Mouse (Mus musculus): ENCODE data around the gene Guca2b. TPM values are rescaled to one million over a fixed set of nuclear protein-coding genes. Genes with fewer than 3 reads are reported as not detected.

Guca2b gene
- not detected in 2 replicates for polyA plus RNA-seq (2014; fragmentation: Nextera tagmentation; extraction: Ambion mirVana)

- Histone ChIP-seq H3K27me3 (ENCODE audit: control insufficient read depth, insufficient read depth, low read length) (no peaks in the 10 kb centered on the region), H3K27ac (ENCODE audit: low read depth, low read length) (no peak within 1 kb of the TSS), H3K9me3 (ENCODE audit: control insufficient read depth, low read length) (no peaks in the 10 kb centered on the region), H3K36me3 (ENCODE audit: control insufficient read depth, insufficient read depth, low read length) (no peaks in the 10 kb centered on the region), H3K4me3 (ENCODE audit: low read depth, low read length) (no peak within 1 kb of the TSS), H3K4me2 (replicated peaks; ENCODE audit: low read depth, low read length) (no peak within 1 kb of the TSS), H3K4me1 (replicated peaks; ENCODE audit: control insufficient read depth, insufficient read depth, low read length) (no peaks in the 10 kb centered on the region), H3K9ac (ENCODE audit: low read depth, low read length) (no peak within 1 kb of the TSS)
- WGBS, result 74% methylated on average over 4 of the region's 4 CpGs
- DNase-seq (ENCODE audit: low spot score), result no peak
- no peak for ATAC-seq (ENCODE audit: low FRiP score)
These were observed at the start of gene Guca2b for GRCm38 (mm10) chr4:119658731-119659130. TSS of gene Guca2b (minus strand) at chr4:119658954.

DNA sequence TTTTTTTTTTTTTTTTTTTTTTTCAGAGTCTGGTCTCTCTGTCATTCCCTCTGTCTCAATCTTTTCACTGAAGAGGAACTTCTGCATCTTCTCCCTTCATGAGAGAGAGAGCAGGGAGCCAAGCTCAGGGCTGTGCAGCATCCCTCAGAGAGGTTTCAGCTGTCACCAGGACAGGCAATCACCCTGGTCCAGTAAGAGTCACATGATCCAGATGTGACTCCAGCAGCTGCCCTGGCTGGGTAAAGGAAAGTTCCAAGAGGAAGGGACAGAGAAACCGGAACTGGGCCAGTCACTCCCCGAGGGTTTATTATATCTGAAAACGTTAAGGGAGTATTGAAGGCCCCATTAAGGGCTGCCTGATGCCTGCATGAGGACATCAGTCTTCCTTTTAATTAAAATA lies 49.0 kb upstream of the Guca2b start:
- 34% methylated on average over 3 of the region's 3 CpGs for WGBS
- no peaks in the 10 kb centered on the region for H3K36me3 ChIP-seq (ENCODE audit: control insufficient read depth, insufficient read depth, low read length)
- H3K9ac ChIP-seq (ENCODE audit: low read depth, low read length), result no peak overlapping the region
- H3K4me3 ChIP-seq (ENCODE audit: low read depth, low read length), result no peak overlapping the region
- H3K9me3 ChIP-seq (ENCODE audit: control insufficient read depth, low read length), result no peaks in the 10 kb centered on the region
- H3K4me2 ChIP-seq (replicated peaks; ENCODE audit: low read depth, low read length), result no peak overlapping the region
- H3K27me3 ChIP-seq (ENCODE audit: control insufficient read depth, insufficient read depth, low read length), result no peaks in the 10 kb centered on the region
- no peak overlapping the region for H3K27ac ChIP-seq (ENCODE audit: low read depth, low read length)
- H3K4me1 ChIP-seq (replicated peaks; ENCODE audit: control insufficient read depth, insufficient read depth, low read length), result no peaks in the 10 kb centered on the region
- DNase-seq (ENCODE audit: low spot score), result no peak
- ATAC-seq (ENCODE audit: low FRiP score), result no peak

GRCm38 (mm10) chr4:119707326-119707725 lies 48.6 kb upstream of the Guca2b start:
- H3K27ac ChIP-seq (ENCODE audit: low read depth, low read length), result no peak overlapping the region
- DNase-seq (ENCODE audit: low spot score) (no peak), ATAC-seq (ENCODE audit: low FRiP score) (no peak)
- no peaks in the 10 kb centered on the region for H3K27me3 ChIP-seq (ENCODE audit: control insufficient read depth, insufficient read depth, low read length)
- H3K4me2 ChIP-seq (replicated peaks; ENCODE audit: low read depth, low read length), result no peak overlapping the region
- no peaks in the 10 kb centered on the region for H3K4me1 ChIP-seq (replicated peaks; ENCODE audit: control insufficient read depth, insufficient read depth, low read length)
- no peaks in the 10 kb centered on the region for H3K36me3 ChIP-seq (ENCODE audit: control insufficient read depth, insufficient read depth, low read length)
- no peak overlapping the region for H3K4me3 ChIP-seq (ENCODE audit: low read depth, low read length)
- 64% methylated on average over 5 of the region's 5 CpGs for WGBS
- no peaks in the 10 kb centered on the region for H3K9me3 ChIP-seq (ENCODE audit: control insufficient read depth, low read length)
- H3K9ac ChIP-seq (ENCODE audit: low read depth, low read length), result no peak overlapping the region

DNA sequence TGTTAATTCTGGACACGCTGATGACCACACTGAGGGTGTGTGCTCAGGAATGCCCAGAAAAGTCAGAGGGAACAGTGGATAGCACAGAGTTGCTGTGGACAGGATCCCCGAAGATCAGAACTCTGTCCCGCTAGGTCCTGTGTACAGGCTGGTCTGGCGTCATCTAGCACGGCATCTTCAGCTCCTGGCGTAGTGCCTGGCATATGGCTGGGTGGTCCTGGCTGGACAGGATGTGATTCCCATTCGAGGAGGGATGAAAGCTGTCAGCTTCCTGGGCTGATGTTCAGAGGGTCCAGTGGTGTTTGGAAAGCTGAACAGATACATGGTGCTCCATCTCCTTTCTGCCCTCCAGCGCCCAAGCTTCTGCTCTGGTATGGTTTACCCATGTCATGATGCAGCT lies 45.2 kb upstream of the Guca2b start:
- ATAC-seq (ENCODE audit: low FRiP score) (no peak), DNase-seq (ENCODE audit: low spot score) (no peak)
- Histone ChIP-seq H3K27ac (ENCODE audit: low read depth, low read length) (no peak overlapping the region), H3K27me3 (ENCODE audit: control insufficient read depth, insufficient read depth, low read length) (no peaks in the 10 kb centered on the region), H3K9me3 (ENCODE audit: control insufficient read depth, low read length) (no peaks in the 10 kb centered on the region), H3K36me3 (ENCODE audit: control insufficient read depth, insufficient read depth, low read length) (no peaks in the 10 kb centered on the region), H3K4me3 (ENCODE audit: low read depth, low read length) (no peak overlapping the region), H3K4me2 (replicated peaks; ENCODE audit: low read depth, low read length) (no peak overlapping the region), H3K4me1 (replicated peaks; ENCODE audit: control insufficient read depth, insufficient read depth, low read length) (no peaks in the 10 kb centered on the region), H3K9ac (ENCODE audit: low read depth, low read length) (no peak overlapping the region)
- WGBS, result 87% methylated on average over 8 of the region's 8 CpGs

DNA sequence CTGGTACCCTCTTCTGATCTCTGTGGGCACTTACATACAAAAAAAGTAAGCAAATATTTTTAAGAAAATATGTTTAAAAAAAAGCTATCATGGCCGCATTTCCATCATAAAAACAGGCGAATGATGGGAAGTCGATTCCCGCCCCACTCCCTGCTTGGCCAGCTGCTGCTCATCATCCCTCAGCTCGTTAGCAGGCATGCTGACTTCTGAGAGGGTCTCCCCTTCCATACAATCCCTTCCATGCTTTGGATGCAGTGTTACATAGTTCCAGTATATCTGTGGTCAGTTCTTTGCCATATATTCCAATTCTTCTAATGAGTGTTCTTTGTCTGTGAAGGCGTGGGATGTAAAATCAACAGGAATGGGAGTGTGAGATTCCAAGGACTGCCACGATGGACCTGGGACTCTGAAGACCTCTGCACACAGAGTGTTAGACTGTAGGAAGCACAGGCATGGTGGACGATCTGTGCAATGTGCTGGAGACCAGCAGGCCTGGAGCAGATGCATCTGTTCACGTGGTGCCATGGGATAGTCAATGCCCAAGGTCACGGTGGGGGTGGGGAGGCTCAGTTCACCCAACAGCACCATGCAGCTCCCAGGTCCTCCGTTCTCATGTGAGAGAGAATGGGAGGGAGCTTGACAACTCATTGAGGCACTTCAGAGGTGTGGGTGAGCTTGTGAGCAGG lies 42.7 kb upstream of the Guca2b start:
- ATAC-seq (ENCODE audit: low FRiP score), result no peak
- Histone ChIP-seq H3K27me3 (ENCODE audit: control insufficient read depth, insufficient read depth, low read length) (no peaks in the 10 kb centered on the region), H3K9me3 (ENCODE audit: control insufficient read depth, low read length) (no peaks in the 10 kb centered on the region), H3K9ac (ENCODE audit: low read depth, low read length) (no peak overlapping the region), H3K27ac (ENCODE audit: low read depth, low read length) (no peak overlapping the region), H3K36me3 (ENCODE audit: control insufficient read depth, insufficient read depth, low read length) (no peaks in the 10 kb centered on the region), H3K4me3 (ENCODE audit: low read depth, low read length) (no peak overlapping the region), H3K4me1 (replicated peaks; ENCODE audit: control insufficient read depth, insufficient read depth, low read length) (no peaks in the 10 kb centered on the region), H3K4me2 (replicated peaks; ENCODE audit: low read depth, low read length) (no peak overlapping the region)
- DNase-seq (ENCODE audit: low spot score), result no peak
- 89% methylated on average over 11 of the region's 11 CpGs for WGBS

DNA sequence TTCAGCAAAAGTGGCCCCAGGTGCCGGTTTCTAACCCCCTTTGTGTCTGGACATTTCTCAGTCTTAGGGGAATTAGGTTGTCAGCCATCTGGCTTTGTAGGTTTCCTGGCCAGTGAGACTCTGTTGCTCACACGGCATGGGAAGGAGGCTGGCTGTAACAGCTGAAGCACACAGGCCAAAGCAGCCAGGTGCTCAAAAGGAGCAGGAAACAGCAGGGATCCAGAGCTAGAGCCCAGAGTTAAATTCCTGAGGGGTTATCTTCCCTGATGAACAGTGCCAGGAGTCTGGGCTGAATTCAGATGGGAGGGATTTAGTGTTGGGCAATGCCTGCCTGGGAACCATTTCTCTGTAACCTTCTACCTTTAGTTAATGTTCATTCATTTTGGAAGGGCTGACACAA lies 39.6 kb upstream of the Guca2b start:
- no peak overlapping the region for H3K27ac ChIP-seq (ENCODE audit: low read depth, low read length)
- DNase-seq (ENCODE audit: low spot score) (no peak), ATAC-seq (ENCODE audit: low FRiP score) (no peak)
- H3K9ac ChIP-seq (ENCODE audit: low read depth, low read length), result no peak overlapping the region
- H3K27me3 ChIP-seq (ENCODE audit: control insufficient read depth, insufficient read depth, low read length), result no peaks in the 10 kb centered on the region
- no peaks in the 10 kb centered on the region for H3K36me3 ChIP-seq (ENCODE audit: control insufficient read depth, insufficient read depth, low read length)
- H3K9me3 ChIP-seq (ENCODE audit: control insufficient read depth, low read length), result no peaks in the 10 kb centered on the region
- WGBS, result 49% methylated on average over 2 of the region's 2 CpGs
- no peak overlapping the region for H3K4me2 ChIP-seq (replicated peaks; ENCODE audit: low read depth, low read length)
- H3K4me1 ChIP-seq (replicated peaks; ENCODE audit: control insufficient read depth, insufficient read depth, low read length), result no peaks in the 10 kb centered on the region
- H3K4me3 ChIP-seq (ENCODE audit: low read depth, low read length), result no peak overlapping the region

- WGBS, result 89% methylated on average over 2 of the region's 2 CpGs
- no peak for ATAC-seq (ENCODE audit: low FRiP score)
- H3K4me1 ChIP-seq (replicated peaks; ENCODE audit: control insufficient read depth, insufficient read depth, low read length), result no peaks in the 10 kb centered on the region; the same call in 1 of the 2 replicates
- DNase-seq (ENCODE audit: low spot score), result no peak
- H3K9ac ChIP-seq (ENCODE audit: low read depth, low read length), result no peak overlapping the region
- H3K9me3 ChIP-seq (ENCODE audit: control insufficient read depth, low read length), result no peaks in the 10 kb centered on the region
- no peaks in the 10 kb centered on the region for H3K27me3 ChIP-seq (ENCODE audit: control insufficient read depth, insufficient read depth, low read length)
- H3K27ac ChIP-seq (ENCODE audit: low read depth, low read length), result no peak overlapping the region
- no peak overlapping the region for H3K4me3 ChIP-seq (ENCODE audit: low read depth, low read length)
- no peaks in the 10 kb centered on the region for H3K36me3 ChIP-seq (ENCODE audit: control insufficient read depth, insufficient read depth, low read length)
- no peak overlapping the region for H3K4me2 ChIP-seq (replicated peaks; ENCODE audit: low read depth, low read length)
These were observed 27.0 kb upstream of the Guca2b start for GRCm38 (mm10) chr4:119685746-119686145.

- ATAC-seq (ENCODE audit: low FRiP score), result no peak
These were observed 23.8 kb upstream of the Guca2b start for GRCm38 (mm10) chr4:119682596-119682995.

DNA sequence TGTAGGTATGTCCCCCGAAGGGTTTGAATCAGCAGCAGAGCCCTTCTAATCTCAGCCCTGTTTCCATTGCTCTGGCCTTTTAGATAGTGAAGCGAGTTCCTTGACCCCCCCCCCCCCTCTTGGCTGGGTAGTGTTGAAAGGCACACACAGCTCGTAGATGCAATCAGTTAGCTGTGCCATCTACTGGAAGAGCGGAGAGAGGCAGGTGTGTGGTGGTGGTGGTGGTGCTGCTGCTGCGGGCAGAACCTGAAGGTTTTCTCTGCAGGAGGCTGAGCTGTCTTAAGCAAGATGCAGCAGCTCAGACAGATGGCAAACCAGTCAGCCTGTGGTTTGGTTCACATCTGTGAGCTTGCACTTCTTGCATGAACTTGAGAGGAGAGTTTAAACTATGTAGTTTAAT lies 13.9 kb upstream of the Guca2b start:
- Histone ChIP-seq H3K9ac (ENCODE audit: low read depth, low read length) (no peak overlapping the region), H3K4me3 (ENCODE audit: low read depth, low read length) (no peak overlapping the region), H3K27ac (ENCODE audit: low read depth, low read length) (no peak overlapping the region), H3K36me3 (ENCODE audit: control insufficient read depth, insufficient read depth, low read length) (no peaks in the 10 kb centered on the region), H3K4me2 (replicated peaks; ENCODE audit: low read depth, low read length) (no peak overlapping the region), H3K27me3 (ENCODE audit: control insufficient read depth, insufficient read depth, low read length) (no peaks in the 10 kb centered on the region), H3K9me3 (ENCODE audit: control insufficient read depth, low read length) (no peaks in the 10 kb centered on the region), H3K4me1 (replicated peaks; ENCODE audit: control insufficient read depth, insufficient read depth, low read length) (no peaks in the 10 kb centered on the region)
- WGBS, result 42% methylated on average over 5 of the region's 5 CpGs
- no peak for ATAC-seq (ENCODE audit: low FRiP score)
- DNase-seq (ENCODE audit: low spot score), result no peak

More at GRCm38 (mm10) chr4:119682596-119682995, 23.8 kb upstream of the Guca2b start:
- no peak overlapping the region for H3K27ac ChIP-seq (ENCODE audit: low read depth, low read length)
- H3K9me3 ChIP-seq (ENCODE audit: control insufficient read depth, low read length), result no peaks in the 10 kb centered on the region
- H3K9ac ChIP-seq (ENCODE audit: low read depth, low read length), result no peak overlapping the region
- H3K27me3 ChIP-seq (ENCODE audit: control insufficient read depth, insufficient read depth, low read length), result no peaks in the 10 kb centered on the region
- H3K4me2 ChIP-seq (replicated peaks; ENCODE audit: low read depth, low read length), result no peak overlapping the region
- H3K4me1 ChIP-seq (replicated peaks; ENCODE audit: control insufficient read depth, insufficient read depth, low read length), result no peaks in the 10 kb centered on the region
- peak; percentile 36 for DNase-seq (ENCODE audit: low spot score)
- WGBS, result 39% methylated on average over 5 of the region's 5 CpGs
- no peaks in the 10 kb centered on the region for H3K36me3 ChIP-seq (ENCODE audit: control insufficient read depth, insufficient read depth, low read length)
- H3K4me3 ChIP-seq (ENCODE audit: low read depth, low read length), result no peak overlapping the region

Measured in hindbrain, embryonic 11.5 days (tissue).